Mouse (Mus musculus): ENCODE measurements at regions not wholly inside any gene's neighbourhood (a gene's known extent, or its start where the extent isn't known, plus 50 kb on each side); places are given as distances from the start of the nearest gene placed in this dataset.
A peak's percentile ranks its signal among the peaks of the same experiment; 100 is the strongest.

GRCm38 (mm10) chr9:26383996-26384395, 349.5 kb upstream of the B3gat1 start:
- Histone ChIP-seq H3K9me3 (replicated peaks; ENCODE audit: control insufficient read depth, low read length, poor library complexity, severe bottlenecking) (no peaks in the 10 kb centered on the region), H3K27me3 (ENCODE audit: control insufficient read depth, insufficient read depth, low read depth, low read length) (no peaks in the 10 kb centered on the region), H3K36me3 (ENCODE audit: control insufficient read depth, insufficient read depth, low read length) (no peaks in the 10 kb centered on the region), H3K4me1 (ENCODE audit: control insufficient read depth, insufficient read depth, low read length) (no peaks in the 10 kb centered on the region), H3K4me2 (ENCODE audit: low read length) (no peak overlapping the region), H3K4me3 (ENCODE audit: low read depth, low read length) (no peak overlapping the region), H3K9ac (ENCODE audit: low read depth, low read length) (no peak overlapping the region), H3K27ac (ENCODE audit: low read length) (no peak overlapping the region)
- no peak for ATAC-seq
- WGBS, result 63% methylated on average over 1 of the region's 1 CpGs

- H3K27ac ChIP-seq (ENCODE audit: low read length), result no peak overlapping the region
- H3K4me3 ChIP-seq (ENCODE audit: low read depth, low read length), result no peak overlapping the region
- ATAC-seq, result no peak
- no peaks in the 10 kb centered on the region for H3K36me3 ChIP-seq (ENCODE audit: control insufficient read depth, insufficient read depth, low read length)
- no peaks in the 10 kb centered on the region for H3K4me1 ChIP-seq (ENCODE audit: control insufficient read depth, insufficient read depth, low read length)
- 75% methylated on average over 3 of the region's 3 CpGs for WGBS
- H3K4me2 ChIP-seq (ENCODE audit: low read length), result no peak overlapping the region
- no peak overlapping the region for H3K9ac ChIP-seq (ENCODE audit: low read depth, low read length)
- H3K9me3 ChIP-seq (replicated peaks; ENCODE audit: control insufficient read depth, low read length, poor library complexity, severe bottlenecking), result no peaks in the 10 kb centered on the region
- H3K27me3 ChIP-seq (ENCODE audit: control insufficient read depth, insufficient read depth, low read depth, low read length), result no peaks in the 10 kb centered on the region
Measured at GRCm38 (mm10) chr9:26398635-26399034, 334.9 kb upstream of the B3gat1 start.

GRCm38 (mm10) chr9:26422897-26423823, 310.4 kb upstream of the B3gat1 start:
- ATAC-seq, result no peak
- no peak overlapping the region for H3K27ac ChIP-seq (ENCODE audit: low read length)
- WGBS, result 54% methylated on average over 11 of the region's 11 CpGs

GRCm38 (mm10) chr9:26435507-26435906, 298.0 kb upstream of the B3gat1 start:
- 70% methylated on average over 2 of the region's 2 CpGs for WGBS
- Histone ChIP-seq H3K4me2 (ENCODE audit: low read length) (no peak overlapping the region), H3K9me3 (replicated peaks; ENCODE audit: control insufficient read depth, low read length, poor library complexity, severe bottlenecking) (no peaks in the 10 kb centered on the region), H3K36me3 (ENCODE audit: control insufficient read depth, insufficient read depth, low read length) (no peaks in the 10 kb centered on the region), H3K4me3 (ENCODE audit: low read depth, low read length) (no peak overlapping the region), H3K27me3 (ENCODE audit: control insufficient read depth, insufficient read depth, low read depth, low read length) (no peaks in the 10 kb centered on the region), H3K4me1 (ENCODE audit: control insufficient read depth, insufficient read depth, low read length) (no peaks in the 10 kb centered on the region), H3K9ac (ENCODE audit: low read depth, low read length) (no peak overlapping the region), H3K27ac (ENCODE audit: low read length) (no peak overlapping the region)
- peak; percentile 51; the same call in 1 of the 2 replicates for ATAC-seq

More at GRCm38 (mm10) chr9:26422897-26423823, 310.4 kb upstream of the B3gat1 start:
- Histone ChIP-seq H3K4me1 (ENCODE audit: control insufficient read depth, insufficient read depth, low read length) (no peaks in the 10 kb centered on the region), H3K9me3 (replicated peaks; ENCODE audit: control insufficient read depth, low read length, poor library complexity, severe bottlenecking) (no peaks in the 10 kb centered on the region), H3K4me2 (ENCODE audit: low read length) (no peak overlapping the region), H3K9ac (ENCODE audit: low read depth, low read length) (no peak overlapping the region), H3K36me3 (ENCODE audit: control insufficient read depth, insufficient read depth, low read length) (no peaks in the 10 kb centered on the region), H3K4me3 (ENCODE audit: low read depth, low read length) (no peak overlapping the region), H3K27me3 (ENCODE audit: control insufficient read depth, insufficient read depth, low read depth, low read length) (no peaks in the 10 kb centered on the region)

GRCm38 (mm10) chr9:26437244-26437643, 296.3 kb upstream of the B3gat1 start:
- 59% methylated on average over 2 of the region's 2 CpGs for WGBS
- Histone ChIP-seq H3K27ac (ENCODE audit: low read length) (no peak overlapping the region), H3K36me3 (ENCODE audit: control insufficient read depth, insufficient read depth, low read length) (no peaks in the 10 kb centered on the region), H3K4me3 (ENCODE audit: low read depth, low read length) (no peak overlapping the region), H3K9me3 (replicated peaks; ENCODE audit: control insufficient read depth, low read length, poor library complexity, severe bottlenecking) (no peaks in the 10 kb centered on the region), H3K4me2 (ENCODE audit: low read length) (no peak overlapping the region), H3K27me3 (ENCODE audit: control insufficient read depth, insufficient read depth, low read depth, low read length) (no peaks in the 10 kb centered on the region), H3K4me1 (ENCODE audit: control insufficient read depth, insufficient read depth, low read length) (no peaks in the 10 kb centered on the region), H3K9ac (ENCODE audit: low read depth, low read length) (no peak overlapping the region)
- no peak for ATAC-seq

- Histone ChIP-seq H3K27ac (ENCODE audit: low read length) (no peak overlapping the region), H3K4me2 (ENCODE audit: low read length) (no peak overlapping the region), H3K27me3 (ENCODE audit: control insufficient read depth, insufficient read depth, low read depth, low read length) (no peaks in the 10 kb centered on the region), H3K9ac (ENCODE audit: low read depth, low read length) (no peak overlapping the region), H3K4me3 (ENCODE audit: low read depth, low read length) (no peak overlapping the region), H3K36me3 (ENCODE audit: control insufficient read depth, insufficient read depth, low read length) (no peaks in the 10 kb centered on the region), H3K4me1 (ENCODE audit: control insufficient read depth, insufficient read depth, low read length) (no peaks in the 10 kb centered on the region), H3K9me3 (replicated peaks; ENCODE audit: control insufficient read depth, low read length, poor library complexity, severe bottlenecking) (no peaks in the 10 kb centered on the region)
- 53% methylated on average over 7 of the region's 7 CpGs for WGBS
- ATAC-seq, result no peak
Measured at GRCm38 (mm10) chr9:26453924-26454323, 279.6 kb upstream of the B3gat1 start.

- Histone ChIP-seq H3K36me3 (ENCODE audit: control insufficient read depth, insufficient read depth, low read length) (no peaks in the 10 kb centered on the region), H3K27ac (ENCODE audit: low read length) (no peak overlapping the region), H3K9ac (ENCODE audit: low read depth, low read length) (no peak overlapping the region), H3K9me3 (replicated peaks; ENCODE audit: control insufficient read depth, low read length, poor library complexity, severe bottlenecking) (no peaks in the 10 kb centered on the region), H3K27me3 (ENCODE audit: control insufficient read depth, insufficient read depth, low read depth, low read length) (no peaks in the 10 kb centered on the region), H3K4me1 (ENCODE audit: control insufficient read depth, insufficient read depth, low read length) (no peaks in the 10 kb centered on the region), H3K4me2 (ENCODE audit: low read length) (no peak overlapping the region), H3K4me3 (ENCODE audit: low read depth, low read length) (no peak overlapping the region)
- ATAC-seq, result no peak
- 8% methylated on average over 2 of the region's 2 CpGs for WGBS
Measured at GRCm38 (mm10) chr9:26461081-26461480, 272.4 kb upstream of the B3gat1 start.

- H3K36me3 ChIP-seq (ENCODE audit: control insufficient read depth, insufficient read depth, low read length), result no peaks in the 10 kb centered on the region
- peak; percentile 39; the same call in 1 of the 2 replicates for ATAC-seq
- H3K27me3 ChIP-seq (ENCODE audit: control insufficient read depth, insufficient read depth, low read depth, low read length), result no peaks in the 10 kb centered on the region
- H3K27ac ChIP-seq (ENCODE audit: low read length), result no peak overlapping the region
- H3K9ac ChIP-seq (ENCODE audit: low read depth, low read length), result no peak overlapping the region
- no peaks in the 10 kb centered on the region for H3K4me1 ChIP-seq (ENCODE audit: control insufficient read depth, insufficient read depth, low read length)
- no peaks in the 10 kb centered on the region for H3K9me3 ChIP-seq (replicated peaks; ENCODE audit: control insufficient read depth, low read length, poor library complexity, severe bottlenecking)
- WGBS, result 15% methylated on average over 7 of the region's 7 CpGs
- no peak overlapping the region for H3K4me3 ChIP-seq (ENCODE audit: low read depth, low read length)
- no peak overlapping the region for H3K4me2 ChIP-seq (ENCODE audit: low read length)
Measured at GRCm38 (mm10) chr9:26470694-26471392, 262.7 kb upstream of the B3gat1 start.

- Histone ChIP-seq H3K9ac (ENCODE audit: low read depth, low read length) (no peak overlapping the region), H3K27me3 (ENCODE audit: control insufficient read depth, insufficient read depth, low read depth, low read length) (no peaks in the 10 kb centered on the region), H3K4me2 (ENCODE audit: low read length) (no peak overlapping the region), H3K36me3 (ENCODE audit: control insufficient read depth, insufficient read depth, low read length) (no peaks in the 10 kb centered on the region), H3K27ac (ENCODE audit: low read length) (no peak overlapping the region), H3K9me3 (replicated peaks; ENCODE audit: control insufficient read depth, low read length, poor library complexity, severe bottlenecking) (no peaks in the 10 kb centered on the region), H3K4me3 (ENCODE audit: low read depth, low read length) (no peak overlapping the region), H3K4me1 (ENCODE audit: control insufficient read depth, insufficient read depth, low read length) (no peaks in the 10 kb centered on the region)
- no peak for ATAC-seq
- 93% methylated on average over 3 of the region's 3 CpGs for WGBS
Measured at GRCm38 (mm10) chr9:26476341-26476740, 257.2 kb upstream of the B3gat1 start.

All from midbrain, embryonic 16.5 days (tissue).